Mouse (Mus musculus) heart, embryonic 12.5 days (tissue): Measurements from ENCODE around the gene Lenep. TPM values are rescaled to one million over a fixed set of nuclear protein-coding genes. Genes with fewer than 3 reads are reported as not detected.

ENCODE experiments used
- ATAC-seq: fragments of 200-750 bp; cut with Nextera tagmentation; 2 replicates; pipeline ENCODE4 v1.8.0; 2017; ENCODE audit warnings: moderate TSS enrichment, moderate library complexity; ENCODE audit not compliant: insufficient number of reproducible peaks, low FRiP score
- H3K27ac ChIP-seq: fragments of 300-500 bp; sonication (generic); 2 replicates; pipeline ENCODE4 v1.5.1; 2016; ENCODE audit warnings: mild to moderate bottlenecking, moderate library complexity; ENCODE audit not compliant: poor library complexity, severe bottlenecking
- H3K27me3 ChIP-seq: fragments of 300-500 bp; sonication (generic); replicated peaks from 2 replicates; pipeline ENCODE4 v1.6.1; 2016; ENCODE audit warnings: mild to moderate bottlenecking, moderate library complexity
- H3K36me3 ChIP-seq: fragments of 300-500 bp; sonication (generic); 2 replicates; pipeline ENCODE4 v1.6.1; 2016; ENCODE audit warnings: mild to moderate bottlenecking, moderate library complexity
- H3K4me1 ChIP-seq: fragments of 300-500 bp; sonication (generic); replicated peaks from 2 replicates; pipeline ENCODE4 v1.6.1; 2016; ENCODE audit warnings: mild to moderate bottlenecking
- H3K4me2 ChIP-seq: fragments of 300-500 bp; sonication (generic); 2 replicates; pipeline ENCODE4 v1.6.1; 2016; ENCODE audit warnings: mild to moderate bottlenecking, moderate library complexity
- H3K4me3 ChIP-seq: fragments of 300-500 bp; sonication (generic); 2 replicates; pipeline ENCODE4 v1.5.1; 2016; ENCODE audit warnings: mild to moderate bottlenecking
- H3K9ac ChIP-seq: fragments of 300-500 bp; sonication (generic); 2 replicates; pipeline ENCODE4 v1.6.1; 2016; ENCODE audit warnings: mild to moderate bottlenecking, moderate library complexity
- H3K9me3 ChIP-seq: fragments of 300-500 bp; sonication (generic); replicated peaks from 2 replicates; pipeline ENCODE4 v1.6.1; 2016; ENCODE audit warnings: mild to moderate bottlenecking, moderate library complexity
- WGBS: fragments of 180-500 bp; shearing (Covaris S2); methylation state at CpG from one replicate; pipeline ENCODE4 v1.1.7; 2016; 5-methylcytosine and 5-hydroxymethylcytosine counted together
- polyA plus RNA-seq: library from polyadenylated mRNA; unstranded; fragments of >200 nt; fragmentation: Nextera tagmentation; extraction: Ambion mirVana; gene quantifications from 2 replicates; pipeline ENCODE4 v1.2.1, GENCODE M21; 2016

The Lenep gene
- polyA plus RNA-seq, 1 experiment from 2014 or later = not detected

DNA sequence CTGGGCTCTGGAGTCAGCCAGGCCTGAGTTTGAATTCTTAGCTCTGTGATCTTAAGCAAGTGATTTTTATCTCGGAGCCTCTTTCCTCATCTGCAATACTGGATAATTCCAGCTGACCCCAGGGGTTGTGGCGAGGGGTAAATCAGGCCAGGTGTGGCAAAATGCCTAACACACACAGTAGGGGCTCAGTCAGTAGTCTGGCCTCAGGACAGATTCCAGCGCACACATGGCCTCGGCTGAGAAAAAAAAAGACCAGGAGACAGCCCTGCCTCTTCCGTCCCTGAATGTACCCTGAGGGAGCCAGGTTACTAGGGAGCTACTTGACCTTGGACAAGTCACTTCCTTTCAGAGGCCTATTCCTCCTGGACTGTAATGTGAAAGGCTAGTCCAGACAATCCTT is 19.6 kb downstream of the Lenep start:
- H3K4me1 ChIP-seq = peaks cover 21% of the 10 kb centered on the region
- WGBS = 77% methylated on average over 5 of the region's 5 CpGs

DNA sequence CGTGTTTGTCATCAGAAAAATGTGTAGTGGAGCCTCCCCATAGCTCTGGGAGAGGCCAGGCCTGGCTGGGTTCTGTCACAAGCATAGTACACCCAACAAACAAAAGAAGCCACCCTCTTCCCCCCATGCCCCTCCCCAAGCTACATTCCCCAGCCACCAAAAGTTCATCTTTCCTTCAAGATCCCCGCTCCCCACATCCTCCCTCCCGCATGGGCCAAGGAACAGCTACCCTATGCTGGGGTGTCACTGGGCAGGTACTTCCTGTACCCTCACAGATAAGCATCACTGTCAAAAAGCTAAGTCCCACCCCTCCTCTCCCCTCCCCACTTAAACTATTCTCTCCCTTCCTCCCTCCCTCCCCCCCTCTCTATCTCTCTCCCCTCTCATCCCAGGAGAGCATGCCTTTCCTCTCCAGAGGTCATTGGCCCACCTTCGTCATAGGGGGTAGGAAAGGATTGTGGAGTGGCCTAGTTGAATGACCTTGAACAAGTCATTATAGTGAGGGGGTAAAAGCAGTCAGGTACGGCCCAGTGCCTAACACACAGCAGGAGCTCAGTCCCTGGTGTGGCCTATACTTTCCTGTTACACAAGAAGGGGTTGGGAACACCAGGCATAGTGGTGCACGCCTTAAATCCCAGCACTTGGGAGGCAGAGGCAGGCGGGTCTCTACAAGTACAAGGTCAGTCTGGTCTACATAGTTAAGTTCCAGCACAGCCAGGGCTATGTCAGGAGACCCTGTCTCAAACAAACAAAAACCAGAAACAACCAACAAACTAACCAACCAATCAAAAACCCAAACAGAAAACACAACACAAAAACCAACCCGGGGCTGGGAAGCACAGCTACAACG is 20.3 kb downstream of the Lenep start:
- Histone ChIP-seq H3K9me3 (no peaks in the 10 kb centered on the region), H3K36me3 (peaks cover 23% of the 10 kb centered on the region), H3K27ac (no peak overlapping the region), H3K27me3 (no peaks in the 10 kb centered on the region), H3K4me3 (no peak overlapping the region), H3K4me2 (no peak overlapping the region), H3K4me1 (peaks cover 28% of the 10 kb centered on the region), H3K9ac (no peak overlapping the region)
- ATAC-seq = no peak
- WGBS = 81% methylated on average over 9 of the region's 9 CpGs

More for the DNA sequence above, 19.6 kb downstream of the Lenep start:
- H3K36me3 ChIP-seq = peaks cover 23% of the 10 kb centered on the region
- no peak overlapping the region for H3K9ac ChIP-seq
- no peaks in the 10 kb centered on the region for H3K9me3 ChIP-seq
- H3K27me3 ChIP-seq = no peaks in the 10 kb centered on the region
- no peak for ATAC-seq
- no peak overlapping the region for H3K27ac ChIP-seq
- H3K4me3 ChIP-seq = no peak overlapping the region
- no peak overlapping the region for H3K4me2 ChIP-seq

DNA sequence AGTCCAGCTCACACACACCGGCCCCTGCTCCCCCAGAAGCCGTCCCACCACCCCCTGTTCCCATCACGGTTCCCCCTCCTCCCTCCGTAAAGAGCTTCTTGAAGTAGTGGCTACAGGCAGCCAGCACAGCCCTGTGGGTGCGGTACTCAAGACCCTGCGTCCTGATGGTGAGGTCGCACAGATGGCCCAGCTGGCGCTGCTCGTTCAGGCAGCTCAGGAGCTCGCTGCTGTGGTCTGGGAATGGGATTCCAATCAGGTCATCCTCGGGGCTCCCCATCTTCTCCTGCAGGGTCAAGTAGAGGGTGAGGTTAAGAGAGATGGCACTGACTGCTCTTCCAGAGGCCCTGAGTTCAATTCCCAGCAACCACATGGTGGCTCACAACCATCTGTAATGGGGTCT is 21.4 kb downstream of the Lenep start:
- no peaks in the 10 kb centered on the region for H3K9me3 ChIP-seq
- no peak overlapping the region for H3K4me2 ChIP-seq
- H3K9ac ChIP-seq = no peak overlapping the region
- H3K36me3 ChIP-seq = peaks cover 23% of the 10 kb centered on the region
- H3K4me1 ChIP-seq = peaks cover 27% of the 10 kb centered on the region
- WGBS = 81% methylated on average over 11 of the region's 11 CpGs
- no peak overlapping the region for H3K27ac ChIP-seq
- ATAC-seq = no peak
- H3K4me3 ChIP-seq = no peak overlapping the region
- H3K27me3 ChIP-seq = no peaks in the 10 kb centered on the region

DNA sequence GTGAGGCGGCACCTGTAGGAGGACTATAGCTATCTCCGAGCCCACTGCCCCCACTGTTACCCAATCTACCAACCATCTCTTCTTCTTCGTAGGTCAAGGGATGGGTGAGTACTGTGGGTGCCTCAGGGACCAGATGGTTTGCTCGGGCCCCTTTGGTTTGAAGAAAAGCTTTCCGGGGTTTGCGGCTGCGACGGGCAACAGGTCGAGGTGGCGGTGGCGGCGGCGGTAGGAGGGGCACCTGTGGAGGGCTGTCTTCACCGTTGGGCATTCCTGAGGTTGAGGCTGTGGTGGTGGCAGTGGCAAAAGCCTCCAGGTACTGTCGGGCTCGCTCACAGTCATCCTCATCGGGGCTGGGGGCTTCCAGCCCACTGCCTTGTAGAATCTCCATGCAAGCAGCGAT is 21.9 kb downstream of the Lenep start:
- ATAC-seq = no peak
- H3K27ac ChIP-seq = no peak overlapping the region
- no peaks in the 10 kb centered on the region for H3K27me3 ChIP-seq
- no peaks in the 10 kb centered on the region for H3K9me3 ChIP-seq
- no peak overlapping the region for H3K9ac ChIP-seq
- WGBS = 93% methylated on average over 18 of the region's 18 CpGs
- H3K4me3 ChIP-seq = no peak overlapping the region
- no peak overlapping the region for H3K4me2 ChIP-seq
- peaks cover 27% of the 10 kb centered on the region for H3K4me1 ChIP-seq
- peaks cover 23% of the 10 kb centered on the region for H3K36me3 ChIP-seq

DNA sequence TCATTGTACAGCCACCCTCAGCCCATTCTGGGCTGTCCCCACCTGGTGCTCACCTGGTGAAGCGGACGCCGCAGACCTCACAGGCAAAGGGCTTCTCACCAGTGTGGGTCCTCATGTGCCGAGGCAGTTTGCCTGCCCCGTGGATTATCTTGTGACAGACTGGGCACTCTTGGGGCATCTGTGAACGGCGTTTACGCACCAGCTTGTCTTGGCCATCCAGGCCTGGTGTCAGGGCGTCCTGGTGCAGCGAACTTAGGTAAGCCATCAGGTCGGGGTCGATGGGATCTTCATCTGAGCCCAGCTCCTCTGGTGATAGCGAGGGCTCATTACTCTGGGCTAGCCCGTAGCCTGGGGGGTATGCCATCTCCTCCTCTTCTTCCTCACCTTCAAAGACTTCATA is 22.3 kb downstream of the Lenep start:
- peaks cover 23% of the 10 kb centered on the region for H3K36me3 ChIP-seq
- 93% methylated on average over 14 of the region's 14 CpGs for WGBS
- H3K9ac ChIP-seq = no peak overlapping the region
- no peak for ATAC-seq
- no peak overlapping the region for H3K4me2 ChIP-seq
- H3K4me3 ChIP-seq = no peak overlapping the region
- H3K4me1 ChIP-seq = peaks cover 27% of the 10 kb centered on the region
- no peaks in the 10 kb centered on the region for H3K27me3 ChIP-seq
- no peaks in the 10 kb centered on the region for H3K9me3 ChIP-seq
- H3K27ac ChIP-seq = no peak overlapping the region

DNA sequence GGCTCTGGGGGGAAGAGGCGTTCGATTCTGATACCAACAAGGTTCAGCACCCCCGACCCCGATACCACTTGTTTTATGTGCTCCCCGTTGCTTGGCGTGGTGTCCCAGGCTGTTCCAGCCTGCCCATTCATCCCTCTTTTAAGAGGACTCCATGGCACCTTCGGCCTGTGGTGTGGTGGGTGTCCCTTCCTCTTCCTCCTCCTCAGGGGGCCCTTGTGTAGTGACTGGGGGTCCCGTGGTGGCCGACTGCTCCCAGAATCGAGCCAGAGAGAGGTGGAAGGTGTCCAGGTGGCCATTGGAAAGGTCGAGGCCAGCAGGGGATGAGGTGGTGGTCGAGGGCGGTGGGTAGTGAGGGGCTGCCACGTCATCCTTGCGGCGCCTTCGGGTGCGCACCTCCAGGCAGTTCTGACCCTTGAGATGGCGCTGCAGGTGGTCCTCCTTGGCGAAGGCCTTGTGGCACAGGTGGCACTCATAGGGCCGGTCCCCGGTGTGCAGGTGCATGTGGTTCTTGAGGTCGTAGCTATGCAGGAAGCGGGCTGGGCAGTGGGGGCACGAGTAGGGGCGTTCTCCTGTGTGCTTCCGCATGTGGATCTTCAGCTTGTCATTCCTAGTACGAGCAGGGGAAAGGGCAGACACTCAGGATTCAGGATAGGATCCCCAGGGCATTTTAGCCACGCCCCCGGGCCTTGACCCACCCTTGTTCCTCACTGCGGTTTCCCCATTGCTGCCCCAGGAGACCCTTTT is 23.0 kb downstream of the Lenep start:
- H3K4me3 ChIP-seq = no peak overlapping the region
- no peak overlapping the region for H3K27ac ChIP-seq
- peaks cover 22% of the 10 kb centered on the region for H3K4me1 ChIP-seq
- H3K27me3 ChIP-seq = no peaks in the 10 kb centered on the region
- WGBS = 84% methylated on average over 31 of the region's 31 CpGs
- no peak overlapping the region for H3K9ac ChIP-seq
- ATAC-seq = no peak
- H3K4me2 ChIP-seq = peak overlapping the region; percentile 81; the same call in 1 of the 2 replicates
- peaks cover 23% of the 10 kb centered on the region for H3K36me3 ChIP-seq
- no peaks in the 10 kb centered on the region for H3K9me3 ChIP-seq

DNA sequence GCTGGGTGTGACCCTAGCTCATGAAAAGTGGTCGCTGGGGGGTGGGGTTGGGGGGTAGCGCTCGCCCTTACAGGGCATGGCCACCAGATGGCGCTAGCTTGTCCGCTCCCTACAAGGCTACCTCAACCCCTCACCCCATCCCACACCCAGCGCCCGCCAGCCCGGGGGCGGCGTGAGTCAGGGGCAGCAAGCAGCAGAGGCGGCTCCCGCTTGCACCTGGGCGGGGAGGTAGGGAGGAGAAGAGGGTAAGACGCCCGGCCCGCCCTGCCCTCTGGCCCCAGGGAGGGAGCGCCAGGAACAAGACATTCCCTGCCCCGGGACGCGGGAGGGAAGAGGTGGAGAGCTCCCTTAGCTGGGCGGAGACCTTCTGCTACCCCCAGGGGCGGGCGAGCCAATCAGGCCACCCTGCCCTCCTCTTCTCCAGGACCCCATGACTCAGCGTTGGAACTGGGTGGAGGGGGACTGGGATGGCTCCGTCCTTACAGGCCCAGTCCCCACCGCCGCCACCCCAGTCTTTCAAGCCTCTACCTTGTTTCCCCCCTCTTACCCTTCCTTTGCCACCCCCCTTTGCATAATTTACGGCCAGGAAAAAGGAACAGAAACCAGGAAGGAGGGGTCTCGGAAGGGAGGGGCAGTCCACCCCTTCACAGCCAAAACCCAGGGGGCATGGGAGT is 24.1 kb downstream of the Lenep start:
- 0 out of 2 replicates have a peak overlapping the region, but pooled peaks have one; percentile 1 for H3K27ac ChIP-seq
- H3K27me3 ChIP-seq = no peaks in the 10 kb centered on the region
- peak overlapping the region; percentile 74 for H3K9ac ChIP-seq
- H3K9me3 ChIP-seq = no peaks in the 10 kb centered on the region
- H3K4me1 ChIP-seq = peaks cover 20% of the 10 kb centered on the region
- peak; percentile 85 for ATAC-seq
- peak overlapping the region; percentile 59 for H3K4me3 ChIP-seq
- peak overlapping the region; percentile 81 for H3K4me2 ChIP-seq
- H3K36me3 ChIP-seq = peaks cover 23% of the 10 kb centered on the region
- WGBS = 3% methylated on average over 29 of the region's 29 CpGs

DNA sequence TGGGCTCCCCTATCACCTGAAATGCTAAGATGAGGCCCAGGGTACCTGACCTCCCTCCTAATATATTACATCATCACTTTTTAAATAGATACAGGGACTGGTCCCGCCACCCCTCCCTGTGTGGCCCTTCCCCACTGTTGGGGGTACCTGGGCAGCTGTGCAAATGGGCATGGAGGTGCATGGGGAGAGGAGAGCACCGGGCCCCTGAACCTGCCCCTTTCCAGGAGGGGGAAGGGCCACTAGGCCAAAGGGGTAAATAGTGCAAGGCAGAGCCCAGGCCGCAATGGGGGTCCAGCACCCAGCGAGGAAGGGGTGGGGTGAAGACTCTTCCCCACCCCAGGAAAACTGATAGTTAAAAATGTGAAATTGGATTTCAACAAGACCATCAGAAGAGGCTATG is 24.8 kb downstream of the Lenep start:
- peak; percentile 6; the same call in 1 of the 2 replicates for ATAC-seq
- H3K36me3 ChIP-seq = peaks cover 23% of the 10 kb centered on the region
- peaks cover 20% of the 10 kb centered on the region for H3K4me1 ChIP-seq
- no peak overlapping the region for H3K4me3 ChIP-seq
- peak overlapping the region; percentile 81 for H3K4me2 ChIP-seq
- H3K27me3 ChIP-seq = no peaks in the 10 kb centered on the region
- 63% methylated on average over 4 of the region's 4 CpGs for whole genome bisulfite sequencing
- H3K9ac ChIP-seq = 0 out of 2 replicates have a peak overlapping the region, but pooled peaks have one; percentile 4
- no peak overlapping the region for H3K27ac ChIP-seq
- no peaks in the 10 kb centered on the region for H3K9me3 ChIP-seq

DNA sequence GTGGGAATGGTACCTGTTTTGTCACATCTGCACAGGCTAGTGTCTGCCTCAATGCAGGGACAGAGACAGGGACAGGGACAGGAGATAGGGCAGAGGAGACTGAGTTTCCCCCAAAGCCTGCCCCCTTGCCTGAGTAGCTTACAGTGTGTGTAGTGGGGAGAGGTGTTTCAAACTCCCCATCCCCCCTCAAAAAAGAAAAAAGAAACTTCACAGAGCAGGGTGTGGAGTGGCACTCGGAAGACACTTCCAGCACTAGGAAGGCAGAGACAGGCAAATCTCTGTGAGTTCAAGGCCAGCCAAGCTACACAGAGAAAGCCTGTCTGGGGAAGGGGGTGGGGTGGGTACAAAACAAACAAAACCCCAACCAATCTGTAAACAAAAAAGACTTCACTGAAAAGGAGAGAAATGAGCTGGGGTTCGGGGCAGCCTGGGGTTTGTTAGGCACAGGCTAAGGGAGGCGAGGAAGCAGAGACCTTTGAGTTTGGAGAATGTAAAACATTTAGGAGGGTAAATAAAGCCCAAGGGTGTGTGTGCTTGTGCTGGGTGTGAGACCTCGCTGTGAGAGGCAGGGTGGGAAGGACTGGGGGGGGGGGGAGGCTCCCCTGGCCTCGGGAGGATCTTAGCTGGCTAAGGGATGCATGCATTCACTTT is 28.9 kb downstream of the Lenep start:
- H3K9me3 ChIP-seq = no peaks in the 10 kb centered on the region
- no peak for ATAC-seq
- peaks cover 16% of the 10 kb centered on the region for H3K4me1 ChIP-seq
- H3K4me3 ChIP-seq = no peak overlapping the region
- 45% methylated on average over 5 of the region's 5 CpGs for WGBS
- no peaks in the 10 kb centered on the region for H3K36me3 ChIP-seq
- no peak overlapping the region for H3K9ac ChIP-seq
- no peak overlapping the region for H3K27ac ChIP-seq
- H3K27me3 ChIP-seq = 0 out of 2 replicates have a peak, but pooled peaks cover 9% of the 10 kb centered on the region
- H3K4me2 ChIP-seq = no peak overlapping the region

DNA sequence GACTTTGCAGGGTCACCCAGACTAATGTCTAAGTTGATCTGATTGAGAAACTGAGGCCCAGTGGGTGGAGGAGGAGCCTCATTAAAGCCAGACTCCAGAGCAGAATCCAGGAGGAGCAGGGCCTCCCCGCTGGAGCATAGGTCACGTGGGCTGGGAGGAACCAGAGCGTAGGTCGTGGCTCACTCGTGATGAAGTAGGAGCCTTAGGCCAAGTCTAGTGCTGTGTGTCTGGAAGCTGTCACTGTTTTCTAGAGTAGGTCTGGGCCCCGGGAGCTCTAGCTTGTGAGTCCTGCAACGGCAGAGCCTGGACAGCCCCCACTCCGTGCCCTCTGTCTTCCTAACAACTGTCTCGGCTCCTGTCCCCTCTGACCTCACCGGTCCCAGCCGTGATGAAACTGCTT is 35.3 kb downstream of the Lenep start:
- H3K9ac ChIP-seq = no peak overlapping the region
- no peak overlapping the region for H3K27ac ChIP-seq
- H3K9me3 ChIP-seq = no peaks in the 10 kb centered on the region
- ATAC-seq = no peak
- H3K4me3 ChIP-seq = no peak overlapping the region
- no peaks in the 10 kb centered on the region for H3K36me3 ChIP-seq
- peaks cover 4% of the 10 kb centered on the region; the same call in 1 of the 2 replicates for H3K4me1 ChIP-seq
- 40% methylated on average over 11 of the region's 11 CpGs for WGBS
- no peak overlapping the region for H3K4me2 ChIP-seq
- H3K27me3 ChIP-seq = peaks cover 36% of the 10 kb centered on the region; the same call in 1 of the 2 replicates
